Mouse (Mus musculus): ENCODE measurements at regions not wholly inside any gene's neighbourhood (a gene's known extent, or its start where the extent isn't known, plus 50 kb on each side); places are given as distances from the start of the nearest gene placed in this dataset.
A peak's percentile ranks its signal among the peaks of the same experiment; 100 is the strongest.

DNA sequence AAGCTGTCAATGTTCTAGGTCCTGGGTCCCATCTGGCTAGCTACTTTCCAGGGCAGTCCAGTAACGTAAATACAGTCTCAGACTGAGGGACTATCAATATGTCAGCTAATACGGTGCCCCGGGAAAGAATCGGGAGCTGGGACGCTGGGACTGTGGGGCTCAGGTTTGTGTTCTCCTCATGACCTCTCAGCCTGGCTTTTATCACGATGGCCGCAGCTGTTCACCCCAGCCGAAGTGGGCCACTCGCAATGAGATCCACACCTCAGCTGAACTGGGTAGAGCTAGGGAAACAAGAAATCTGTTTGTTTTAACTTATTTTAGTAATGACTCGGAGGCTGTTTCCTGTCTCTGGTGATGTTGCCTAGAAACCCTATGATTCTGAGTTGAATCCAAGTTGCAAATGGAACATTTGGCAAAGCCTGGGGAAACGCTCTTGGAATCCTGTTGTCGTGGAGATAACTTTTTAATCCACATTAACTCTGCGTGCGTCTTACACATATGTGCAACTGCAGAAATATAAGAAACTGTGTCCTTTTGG is 83.0 kb upstream of the Daam1 start:
- no peak for DNase-seq

DNA sequence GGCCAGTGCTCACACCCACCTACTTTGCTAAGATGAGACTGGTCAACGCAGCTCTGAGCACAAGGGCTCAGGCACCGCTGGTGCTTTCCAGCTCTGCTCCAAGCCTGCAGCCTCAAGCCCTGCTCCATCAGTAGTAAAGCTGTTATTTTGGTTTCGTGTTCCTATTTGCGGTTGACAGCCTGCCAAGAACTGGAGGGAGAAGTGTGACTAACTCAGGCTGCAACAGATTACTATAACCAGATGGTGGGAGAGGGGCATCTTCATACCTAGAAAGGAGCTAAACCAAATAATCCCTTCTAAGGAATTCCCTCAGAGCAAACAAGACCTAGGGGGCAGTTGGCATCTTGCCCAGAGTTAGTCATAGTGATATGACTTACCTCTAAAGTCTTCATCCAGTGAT is 82.1 kb upstream of the Daam1 start:
- no peak for DNase-seq

DNA sequence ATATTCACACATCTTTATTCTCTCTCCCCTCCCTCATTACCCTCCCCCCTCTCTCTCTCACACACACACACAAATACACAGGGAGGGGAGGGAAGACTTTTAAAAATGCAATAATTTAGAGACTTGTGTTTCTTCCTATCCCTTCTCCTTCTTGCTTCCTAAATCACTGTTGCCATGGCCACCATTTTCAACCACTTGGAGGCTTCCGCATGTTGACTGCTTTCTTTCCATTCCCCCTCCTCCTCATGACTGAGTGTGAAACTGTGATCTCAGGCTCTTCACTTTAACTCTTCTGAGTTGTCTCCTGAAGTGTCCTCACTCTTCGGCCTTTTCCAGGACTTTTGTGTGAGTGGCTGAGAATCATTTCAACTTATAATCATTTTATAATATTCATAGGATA is 81.2 kb upstream of the Daam1 start:
- no peak for DNase-seq

DNA sequence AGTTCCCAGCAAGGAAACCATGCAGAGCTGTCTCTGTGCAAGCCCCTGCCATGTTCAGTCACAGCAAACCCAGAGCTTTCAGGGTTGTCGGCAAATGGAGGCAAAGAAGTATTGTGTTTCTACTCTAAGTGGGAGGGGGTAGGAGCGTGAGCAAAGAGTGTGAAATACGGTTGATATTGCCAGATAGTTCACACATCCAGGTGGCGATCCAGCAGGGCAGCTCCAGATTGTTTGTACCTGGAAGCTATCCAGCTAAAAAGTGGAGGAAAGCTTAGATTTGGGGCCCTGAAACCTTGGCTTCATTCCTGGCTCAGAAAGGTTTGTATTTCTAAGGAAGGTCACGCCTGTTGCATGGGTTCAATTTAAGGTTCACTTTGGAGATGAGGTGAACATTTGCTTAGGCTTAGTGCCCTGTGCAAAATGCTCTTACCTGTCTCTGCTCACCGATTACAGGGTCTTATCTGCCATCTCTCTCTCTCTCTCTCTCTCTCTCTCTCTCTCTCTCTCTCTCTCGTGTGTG is 78.1 kb upstream of the Daam1 start:
- DNase-seq = no peak

DNA sequence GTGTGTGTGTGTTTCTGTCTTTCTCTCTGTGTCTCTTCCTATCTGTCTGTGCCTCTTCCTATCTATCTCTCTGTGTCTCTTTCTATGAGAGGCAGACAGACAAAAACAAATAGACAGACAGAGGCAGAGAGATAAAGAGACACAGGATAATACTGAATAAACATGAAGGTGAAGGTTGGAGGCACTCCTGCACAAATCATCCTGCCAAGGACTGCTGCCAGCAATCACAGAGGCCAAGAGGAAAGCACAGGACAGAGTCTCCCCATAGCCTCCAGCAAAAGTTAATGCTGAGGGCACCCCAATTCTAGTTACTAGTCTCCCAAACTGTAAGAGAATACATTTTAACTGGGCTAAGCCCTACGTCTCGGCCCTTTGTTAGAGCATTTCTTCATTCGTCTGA is 77.6 kb upstream of the Daam1 start:
- DNase-seq = no peak

DNA sequence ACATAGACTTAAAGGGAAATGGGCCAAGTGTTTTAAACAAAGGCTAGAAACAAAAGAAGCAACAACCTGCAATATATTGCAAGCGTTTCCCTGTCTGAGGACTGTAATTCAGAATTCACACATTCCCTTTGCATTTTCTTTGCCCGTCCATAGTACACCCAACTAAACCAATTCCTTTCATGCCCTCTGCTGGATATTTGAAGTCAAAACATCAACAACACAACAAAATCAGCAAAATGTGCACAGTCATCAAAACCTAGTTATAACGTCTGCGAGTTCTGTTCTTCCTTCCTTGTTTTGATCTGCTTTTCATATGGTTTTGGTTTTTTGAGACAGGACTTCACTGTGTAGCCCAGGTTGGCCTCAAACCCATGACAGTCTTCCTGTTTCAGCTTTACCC is 67.7 kb upstream of the Daam1 start:
- DNase-seq = no peak

DNA sequence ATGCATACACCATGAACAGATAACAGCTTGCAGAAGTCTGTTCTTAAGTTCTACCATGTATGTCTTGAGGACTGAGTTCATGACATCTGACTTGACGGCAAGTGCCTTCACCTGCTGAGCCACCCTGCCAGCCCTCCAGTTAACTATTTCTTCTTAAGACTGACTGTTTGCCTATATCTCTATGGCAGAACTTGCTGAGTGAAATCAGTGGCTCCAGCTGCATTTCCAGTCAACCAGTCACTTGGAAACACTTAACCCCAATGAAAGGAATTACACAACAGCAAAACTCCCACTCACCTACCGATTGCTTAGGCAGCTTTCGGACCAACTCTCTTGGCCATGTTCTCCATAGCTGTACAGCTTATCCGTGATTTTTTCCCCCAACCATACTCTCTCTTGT is 64.8 kb upstream of the Daam1 start:
- no peak for DNase-seq

DNA sequence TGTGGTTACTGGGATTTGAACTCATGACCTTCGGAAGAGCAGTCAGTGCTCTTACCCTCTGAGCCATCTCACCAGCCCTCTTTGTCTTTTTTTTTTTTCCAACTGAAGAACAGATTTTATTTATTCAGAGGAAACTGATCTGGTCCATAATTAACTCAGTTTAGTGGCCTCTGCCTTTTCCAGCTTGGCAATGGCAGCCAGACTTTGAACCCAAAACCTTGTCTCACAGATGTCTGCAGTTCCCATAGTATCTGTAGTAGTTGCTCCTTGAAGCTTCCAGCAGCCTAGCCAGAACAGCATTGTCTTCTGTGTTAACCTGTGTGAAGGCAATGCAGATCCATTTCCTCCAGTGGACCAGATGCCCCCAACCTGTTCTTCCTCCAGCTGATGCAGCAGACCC is 64.2 kb upstream of the Daam1 start:
- DNase-seq = no peak

DNA sequence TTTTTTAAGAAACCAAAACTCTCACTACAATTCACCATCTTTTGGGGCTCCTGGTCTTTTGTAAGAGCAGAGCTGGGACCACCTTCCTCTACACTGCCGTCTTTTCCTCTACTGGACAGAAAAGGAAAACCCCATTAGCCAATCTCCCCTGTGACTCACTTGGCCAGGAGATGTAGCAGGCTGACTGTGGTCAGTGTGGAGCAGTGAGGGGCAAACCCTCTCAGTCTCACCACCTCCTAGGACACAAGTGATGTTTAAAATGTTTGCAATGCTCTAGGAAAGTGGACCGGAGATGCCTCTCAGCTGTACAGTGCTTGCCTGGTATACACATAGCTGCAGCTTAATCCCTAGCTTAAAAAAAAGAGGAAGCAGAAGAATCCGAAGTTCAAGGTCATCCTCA is 63.0 kb upstream of the Daam1 start:
- no peak for DNase-seq

DNA sequence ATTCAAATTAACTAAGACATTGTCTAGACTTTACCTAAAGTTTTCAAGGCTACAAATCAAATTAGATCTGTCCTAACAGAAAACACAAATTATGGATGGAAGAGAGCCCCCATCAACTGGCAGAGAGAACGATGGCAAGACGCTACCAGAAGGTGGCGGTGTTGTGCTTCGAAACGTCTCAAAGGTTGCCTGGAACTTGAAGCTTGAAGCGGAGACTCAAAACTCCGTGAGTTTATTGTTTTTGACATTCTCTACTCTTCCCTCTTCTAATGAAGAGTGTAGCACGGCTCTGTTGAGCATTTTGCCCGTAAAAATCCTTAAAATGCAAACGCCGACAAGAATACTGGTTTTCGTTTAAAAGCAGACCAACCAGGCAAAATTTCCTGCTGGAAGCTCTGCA is 62.4 kb upstream of the Daam1 start:
- peak; percentile 67 for DNase-seq

DNA sequence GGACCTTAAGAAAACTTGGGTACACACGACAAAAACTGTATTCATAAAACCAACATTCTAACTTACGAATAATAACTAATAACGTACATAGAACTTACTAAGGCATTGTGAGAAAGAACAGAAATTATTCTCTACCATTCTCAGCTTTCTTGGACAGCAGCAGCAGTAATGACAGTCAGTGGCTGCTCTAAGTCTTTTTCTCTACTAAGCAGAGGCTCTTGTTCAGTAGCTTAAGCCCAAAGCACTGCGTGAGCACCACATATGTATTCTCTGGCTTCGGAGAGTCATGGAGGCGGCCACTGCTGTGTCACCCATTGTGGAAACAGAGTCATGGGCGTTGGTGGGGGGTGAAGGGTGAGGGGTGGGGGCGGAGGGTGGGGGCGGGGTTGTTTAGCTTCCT is 62.0 kb upstream of the Daam1 start:
- DNase-seq = no peak

DNA sequence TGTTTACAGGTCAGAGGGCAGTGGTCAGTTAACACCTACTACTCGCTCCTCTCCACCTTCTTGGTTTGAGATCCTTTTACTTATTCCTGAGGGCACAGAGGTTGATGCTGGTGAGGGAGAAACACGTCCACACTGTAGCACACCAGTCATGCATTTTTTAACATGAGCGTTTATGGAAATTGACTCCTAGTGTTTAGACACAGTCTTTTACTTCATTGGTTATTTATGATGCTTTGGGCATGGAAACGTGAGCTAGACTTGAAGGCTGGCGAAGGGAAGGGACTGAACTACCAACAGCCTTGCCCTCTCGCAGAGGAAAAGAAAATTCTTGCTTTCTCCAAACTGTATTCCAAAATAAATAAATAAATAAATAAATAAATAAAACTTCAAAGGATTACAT is 61.6 kb upstream of the Daam1 start:
- DNase-seq = no peak

DNA sequence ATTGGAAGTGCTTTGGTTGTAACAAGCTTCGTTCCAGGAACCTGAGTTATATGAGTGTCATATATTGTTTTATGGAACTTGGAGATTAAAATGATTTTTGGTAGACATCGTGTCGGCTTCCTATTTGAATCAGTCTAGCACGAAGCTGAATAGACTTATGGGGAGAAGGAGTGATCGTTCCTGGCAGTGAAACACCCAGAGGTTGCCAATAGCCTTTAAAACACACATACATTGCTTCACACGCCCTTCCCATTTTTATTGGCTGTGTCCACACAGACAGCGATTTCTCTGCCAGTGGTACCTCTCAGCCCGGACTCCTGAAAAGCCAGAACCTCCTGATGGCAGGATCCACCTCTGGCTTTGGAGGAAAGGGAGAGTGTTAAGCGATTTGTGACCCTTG is 57.0 kb upstream of the Daam1 start:
- no peak for DNase-seq

DNA sequence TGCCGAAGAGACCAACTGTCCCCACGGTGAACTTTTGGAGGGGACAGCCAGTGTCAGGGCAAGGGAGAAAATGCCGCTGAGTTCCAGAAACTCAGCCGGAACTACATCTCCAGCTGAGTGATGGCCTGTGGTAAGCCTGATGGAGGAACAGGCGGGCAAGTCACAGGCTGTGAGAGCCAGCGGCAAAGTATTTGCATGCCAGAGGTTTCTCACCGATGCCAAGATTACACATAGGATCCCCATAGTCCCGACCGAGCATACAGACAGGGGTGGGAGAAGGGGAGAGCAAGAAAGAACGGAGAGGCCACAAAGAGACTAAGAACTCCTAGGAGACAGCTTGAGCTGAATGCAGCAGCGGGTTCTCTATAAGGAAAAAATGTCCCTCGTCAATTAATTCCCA is 55.8 kb upstream of the Daam1 start:
- DNase-seq = no peak

DNA sequence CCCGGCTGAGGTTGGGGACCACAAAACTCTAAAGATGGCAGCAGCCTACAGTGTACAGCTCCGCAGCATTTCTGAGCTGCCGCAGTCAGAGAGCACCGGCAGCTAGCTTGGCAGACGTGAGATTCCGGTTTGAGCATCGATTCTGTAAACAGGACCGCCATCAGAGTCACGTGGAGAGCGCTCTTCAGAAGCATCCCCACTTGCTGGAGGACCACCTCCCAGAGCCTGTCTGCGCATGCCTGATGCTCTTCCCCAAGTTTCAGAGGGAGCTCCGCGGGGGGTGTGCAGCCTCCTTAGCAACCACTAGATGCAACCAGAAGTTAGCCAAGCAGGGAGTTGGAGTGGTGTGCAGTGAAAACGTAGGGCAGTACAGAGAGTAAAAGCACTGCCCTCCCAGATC is 52.7 kb upstream of the Daam1 start:
- DNase-seq = no peak

DNA sequence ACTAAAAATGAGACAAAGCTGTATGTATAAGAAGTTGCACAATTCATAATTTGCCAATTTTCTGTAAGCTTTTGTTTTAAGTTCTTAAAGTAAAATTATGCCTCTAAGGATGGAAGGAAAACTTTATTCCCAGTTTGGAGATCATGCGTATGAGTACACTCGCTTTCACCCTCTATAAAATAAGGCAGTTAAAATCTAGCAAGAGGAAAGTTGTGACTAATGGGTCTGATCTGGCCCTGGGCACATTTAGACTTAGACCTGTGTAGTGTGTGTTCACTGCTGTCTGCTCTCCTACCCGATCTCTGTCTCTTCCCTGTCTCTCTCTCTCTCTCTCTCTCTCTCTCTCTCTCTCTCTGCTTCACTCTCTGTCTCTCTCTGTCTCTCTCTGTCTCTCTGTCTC is 51.9 kb upstream of the Daam1 start:
- no peak for DNase-seq

DNA sequence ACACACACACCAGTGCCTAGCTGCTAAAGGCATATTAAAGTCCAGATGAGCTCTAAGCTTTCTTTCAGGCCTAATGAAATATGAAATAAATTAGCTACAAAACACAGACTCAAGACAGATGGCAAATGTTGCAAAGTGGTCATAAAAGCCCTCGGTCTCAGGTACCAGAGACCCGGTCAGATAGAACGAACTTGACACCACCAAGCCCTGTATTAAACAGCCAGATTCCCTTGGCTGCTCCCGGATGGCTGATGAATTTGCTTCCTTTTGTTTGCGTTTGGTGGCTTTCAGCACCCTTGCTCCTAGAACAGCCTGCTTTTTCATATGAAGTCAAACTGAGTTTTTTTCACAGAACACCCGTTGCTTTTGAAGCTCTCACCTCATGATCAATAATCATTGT is 51.5 kb upstream of the Daam1 start:
- DNase-seq = no peak

Measured in thymus, postnatal 14 days (tissue).